In genomic region chr6:145341301-145342193, GRCm38 (mm10) we compare ENCODE assay signal across 8 mouse cellular contexts.
DNase-seq lines count a peak whose midpoint lies in the region; ATAC-seq and TF ChIP-seq lines count a peak whose summit lies in the region.

No protein-coding gene starts in this region.

- WGBS in forebrain, embryonic 14.5 days, result under 1% methylated on average over 33 of the region's 33 CpGs
- WGBS in large intestine, adult 2 months, result under 1% methylated on average over 33 of the region's 33 CpGs
- under 1% methylated on average over 33 of the region's 33 CpGs for WGBS in liver, embryonic 16.5 days (ENCODE audit: insufficient replicate concordance)
- WGBS in neural tube, embryonic 12.5 days, result under 1% methylated on average over 33 of the region's 33 CpGs
- under 1% methylated on average over 33 of the region's 33 CpGs for WGBS in stomach, postnatal 0 days

- no peaks in the 10 kb centered on the region for H3K9me3 ChIP-seq in ES-E14 (ENCODE audit: control insufficient read depth, insufficient read depth, low read depth, low read length)
- H3K9me3 ChIP-seq in forebrain, embryonic 14.5 days (replicated peaks; ENCODE audit: control insufficient read depth, low read length), result no peaks in the 10 kb centered on the region
- no peaks in the 10 kb centered on the region for H3K9me3 ChIP-seq in liver, embryonic 16.5 days (replicated peaks; ENCODE audit: control insufficient read depth, low read length)
- no peaks in the 10 kb centered on the region for H3K9me3 ChIP-seq in neural tube, embryonic 12.5 days
- H3K9me3 ChIP-seq in stomach, postnatal 0 days (ENCODE audit: control insufficient read depth, low read length), result no peaks in the 10 kb centered on the region

- TF ChIP-seq EP300 in stomach, postnatal 0 days (optimal IDR thresholded peaks at IDR 0.05), result no peak

- ATAC-seq in forebrain, embryonic 14.5 days, result peak; percentile 54
- ATAC-seq in liver, embryonic 16.5 days (ENCODE audit: low read depth), result peak; percentile 19
- peak; percentile 59 for ATAC-seq in neural tube, embryonic 12.5 days (ENCODE audit: low FRiP score, low read depth)
- ATAC-seq in stomach, postnatal 0 days (ENCODE audit: low FRiP score, low TSS enrichment), result peak; percentile 43; the same call in 1 of the 2 replicates

- intact Hi-C loops in heart, postnatal 14 days (cut with DNase I), result loop anchor here (1.0 to 2.0 kb wide), 3 partner anchors 131 to 253 kb away; no protein-coding TSS in a partner anchor

- H3K36me3 ChIP-seq in ES-E14 (ENCODE audit: control insufficient read depth, insufficient read depth, low read length, poor library complexity, severe bottlenecking), result no peaks in the 10 kb centered on the region
- no peaks in the 10 kb centered on the region for H3K36me3 ChIP-seq in forebrain, embryonic 14.5 days (ENCODE audit: control insufficient read depth, insufficient read depth, low read length)
- H3K36me3 ChIP-seq in liver, embryonic 16.5 days (ENCODE audit: control insufficient read depth, insufficient read depth), result no peaks in the 10 kb centered on the region
- H3K36me3 ChIP-seq in neural tube, embryonic 12.5 days, result no peaks in the 10 kb centered on the region
- no peaks in the 10 kb centered on the region for H3K36me3 ChIP-seq in stomach, postnatal 0 days (ENCODE audit: control insufficient read depth, insufficient read depth, low read length)

- H3K27me3 ChIP-seq in forebrain, embryonic 14.5 days (replicated peaks; ENCODE audit: control insufficient read depth, insufficient read depth, low read length), result 0 out of 2 replicates have a peak, but pooled peaks cover 5% of the 10 kb centered on the region
- peaks cover 3% of the 10 kb centered on the region for H3K27me3 ChIP-seq in liver, embryonic 16.5 days (ENCODE audit: control insufficient read depth, insufficient read depth, low read depth, low read length)
- 0 out of 2 replicates have a peak, but pooled peaks cover 5% of the 10 kb centered on the region for H3K27me3 ChIP-seq in neural tube, embryonic 12.5 days (replicated peaks)
- no peaks in the 10 kb centered on the region for H3K27me3 ChIP-seq in stomach, postnatal 0 days (ENCODE audit: control insufficient read depth, insufficient read depth, low read length)

- TF ChIP-seq CTCF in stomach, postnatal 0 days (IDR thresholded peaks at IDR 0.05; ENCODE audit: low read depth), result peak; percentile 92

- peak overlapping the region; percentile 54 to 55 for H3K4me3 ChIP-seq in ES-E14 (ENCODE audit: insufficient read depth in 1 of 2, low read depth in 1 of 2, low read length in 2 of 2, poor library complexity in 1 of 2, severe bottlenecking in 1 of 2)
- peak overlapping the region; percentile 41 for H3K4me3 ChIP-seq in forebrain, embryonic 14.5 days (ENCODE audit: low read depth, low read length)
- H3K4me3 ChIP-seq in liver, embryonic 16.5 days (ENCODE audit: low read depth, low read length), result peak overlapping the region; percentile 63
- H3K4me3 ChIP-seq in neural tube, embryonic 12.5 days, result peak overlapping the region; percentile 46
- H3K4me3 ChIP-seq in stomach, postnatal 0 days (ENCODE audit: low read depth, low read length), result peak overlapping the region; percentile 49

- peak; percentile 84 for DNase-seq in ES-E14 (ENCODE audit: low read depth, low spot score)
- peak; percentile 84 for DNase-seq in cerebellum, adult 11 months
- peak; percentile 98 for DNase-seq in forebrain, embryonic 14.5 days (ENCODE audit: low spot score)
- DNase-seq in heart, postnatal 14 days, result peak; percentile 80 to 89
- peak; percentile 93 for DNase-seq in large intestine, adult 2 months (ENCODE audit: low read depth, low spot score)
- DNase-seq in stomach, postnatal 0 days (ENCODE audit: low spot score), result peak; percentile 77

- peaks cover 5 to 14% of the 10 kb centered on the region in 2 experiments; a peak in 2 of 4 replicates for H3K4me1 ChIP-seq in ES-E14 (ENCODE audit: control insufficient read depth in 2 of 2, insufficient read depth in 2 of 2, low read length in 2 of 2, poor library complexity in 1 of 2)
- 0 out of 2 replicates have a peak, but pooled peaks cover 5% of the 10 kb centered on the region for H3K4me1 ChIP-seq in forebrain, embryonic 14.5 days (ENCODE audit: control insufficient read depth, insufficient read depth, low read length)
- peaks cover 20% of the 10 kb centered on the region for H3K4me1 ChIP-seq in liver, embryonic 16.5 days (ENCODE audit: control insufficient read depth, low read depth, low read length)
- H3K4me1 ChIP-seq in neural tube, embryonic 12.5 days, result no peaks in the 10 kb centered on the region; the same call in 1 of the 2 replicates
- H3K4me1 ChIP-seq in stomach, postnatal 0 days (replicated peaks; ENCODE audit: control insufficient read depth, insufficient read depth), result no peaks in the 10 kb centered on the region

- peak overlapping the region; percentile 69 for H3K9ac ChIP-seq in ES-E14 (ENCODE audit: insufficient read depth, low read depth, low read length, poor library complexity, severe bottlenecking)
- H3K9ac ChIP-seq in forebrain, embryonic 14.5 days (ENCODE audit: low read length), result peak overlapping the region; percentile 50
- H3K9ac ChIP-seq in liver, embryonic 16.5 days (ENCODE audit: low read depth, low read length), result peak overlapping the region; percentile 61
- peak overlapping the region; percentile 53 for H3K9ac ChIP-seq in neural tube, embryonic 12.5 days
- peak overlapping the region; percentile 45 for H3K9ac ChIP-seq in stomach, postnatal 0 days (ENCODE audit: low read length)

- in situ Hi-C loops in ES-E14 (cut with MboI; ENCODE audit: low sequenced_read_pairs in 2 of 2, unreplicated experiment in 2 of 2), result loop anchor here (10.0 to 25.0 kb wide), 4 partner anchors 87 to 157 kb away; partner anchors contain the start of genes Casc1 (in 2 of the 2), Etfrf1 (in 2 of the 2) and Kras (in 1 of the 2)

- H3K27ac ChIP-seq in ES-E14 (ENCODE audit: insufficient read depth, low read depth, low read length, poor library complexity, severe bottlenecking), result no peak overlapping the region
- peak overlapping the region; percentile 23; the same call in 1 of the 2 replicates for H3K27ac ChIP-seq in forebrain, embryonic 14.5 days (ENCODE audit: low read depth, low read length)
- H3K27ac ChIP-seq in liver, embryonic 16.5 days (ENCODE audit: low read length), result peak overlapping the region; percentile 69
- H3K27ac ChIP-seq in neural tube, embryonic 12.5 days, result no peak overlapping the region
- H3K27ac ChIP-seq in stomach, postnatal 0 days (replicated peaks), result peak overlapping the region; percentile 92

- H3K4me2 ChIP-seq in forebrain, embryonic 14.5 days (ENCODE audit: low read length), result peak overlapping the region; percentile 65
- H3K4me2 ChIP-seq in liver, embryonic 16.5 days (ENCODE audit: low read depth, low read length), result peak overlapping the region; percentile 95
- H3K4me2 ChIP-seq in neural tube, embryonic 12.5 days (replicated peaks), result peak overlapping the region; percentile 73
- peak overlapping the region; percentile 81 for H3K4me2 ChIP-seq in stomach, postnatal 0 days (replicated peaks; ENCODE audit: low read depth)

TF ChIP-seq in ES-E14, 5 proteins besides CTCF, POLR2A, EP300 and RAD21:
- TF ChIP-seq CHD2 (IDR thresholded peaks at IDR 0.05; ENCODE audit: low read depth, low read length) (no peak), MAFK (IDR thresholded peaks at IDR 0.05; ENCODE audit: insufficient read depth, low read depth, low read length) (no peak), HCFC1 (IDR thresholded peaks at IDR 0.05; ENCODE audit: borderline replicate concordance, insufficient read depth, low read length) (no peak), ZNF384 (IDR thresholded peaks at IDR 0.05; ENCODE audit: low read depth, low read length) (peak; percentile 96), ZC3H11A (IDR thresholded peaks at IDR 0.05; ENCODE audit: borderline replicate concordance, low read depth, low read length) (peak; percentile 92)
TF ChIP-seq in ES-E14: peak in this region for 2.

Comparison
In these comparisons a context has a peak if more than half of its experiments do, and no peak if none do; other contexts are left out.
1. H3K27ac ChIP-seq: peak in forebrain, embryonic 14.5 days (single experiment), liver, embryonic 16.5 days (single experiment) and stomach, postnatal 0 days (single experiment); none in ES-E14 (single experiment) and neural tube, embryonic 12.5 days (single experiment).
2. Peak in every context shown above with its lines, with median percentiles within 50 percentile points of each other: DNase-seq, H3K4me3 ChIP-seq, H3K9ac ChIP-seq, ATAC-seq and H3K4me2 ChIP-seq.